Mouse (Mus musculus): Measurements from ENCODE around the gene Zc3hc1.

DNA sequence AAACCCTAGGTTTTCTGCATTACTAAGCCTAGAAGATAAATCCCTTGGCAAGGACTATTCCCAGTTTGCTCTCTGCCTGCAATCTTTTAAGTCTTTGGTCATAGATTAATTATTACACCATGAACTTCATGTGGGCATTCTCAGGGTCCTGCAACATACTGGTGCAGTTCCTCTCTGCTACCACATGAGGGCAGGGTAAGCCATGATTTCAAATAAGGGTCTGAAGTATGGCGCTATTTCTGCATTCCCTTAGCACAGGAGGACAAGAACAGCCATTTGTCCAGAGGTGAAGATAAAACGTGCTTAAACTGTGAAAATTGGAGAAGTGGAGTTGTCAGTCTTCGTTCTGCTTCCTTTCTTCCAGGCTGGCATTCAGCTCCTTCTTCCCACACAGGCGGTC lies 12.6 kb upstream of the Zc3hc1 start:
- TF ChIP-seq CTCF (IDR thresholded peaks at IDR 0.05; ENCODE audit: low read depth) (peak; percentile 99), EP300 (IDR thresholded peaks at IDR 0.05; ENCODE audit: low read depth) (peak; percentile 33; the same call in 1 of the 2 replicates)

Measured in liver, postnatal 0 days (tissue).